ENCODE assay signal across 12 mouse cellular contexts in the genomic region with DNA sequence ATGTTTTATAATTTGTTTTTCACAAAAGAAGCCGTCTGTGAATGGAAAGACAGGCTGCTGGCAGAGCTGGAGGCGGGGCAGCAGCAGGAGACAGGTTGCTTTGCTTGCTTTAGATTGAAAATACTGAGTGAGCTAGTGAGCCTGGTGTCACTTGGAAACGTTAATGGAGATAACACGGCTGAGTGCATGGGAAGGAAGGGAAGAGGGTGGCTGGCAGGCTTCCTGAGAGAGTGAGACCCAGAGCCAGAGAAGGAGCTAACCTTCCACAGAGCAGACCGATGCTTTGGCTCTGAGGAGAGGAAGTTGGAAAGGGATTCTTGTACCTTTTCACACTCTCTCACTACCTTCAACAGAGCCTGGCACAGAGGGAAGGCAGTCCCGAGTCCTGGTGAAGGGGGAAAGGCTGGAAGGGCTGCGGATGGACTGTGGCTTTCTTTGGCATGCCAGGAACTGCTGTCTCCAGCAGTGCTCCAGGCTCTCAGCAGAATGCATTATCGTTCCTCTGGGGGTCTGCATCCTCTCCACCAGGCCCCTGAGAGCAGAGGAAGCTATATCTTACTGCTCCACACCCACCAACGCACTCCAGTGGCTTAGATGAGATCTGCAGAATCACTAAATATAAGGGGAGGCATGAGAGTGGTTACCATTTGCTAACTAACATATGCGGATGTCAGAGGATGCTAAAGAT. TPM values are rescaled to one million over a fixed set of nuclear protein-coding genes. Genes with fewer than 3 reads are reported as not detected.
DNase-seq lines count a peak whose midpoint lies in the region; ATAC-seq lines count a peak whose summit lies in the region.
"Had no signal": no experiment of that assay in that cellular context is flagged by ENCODE, and none has a peak within 500 bp of the region (broad histone marks: within the 10 kb centered on the region; RNA-seq: fewer than 3 reads in every experiment).

No protein-coding gene starts in this region.

- 30% methylated on average over 10 of the region's 10 CpGs for WGBS in lung, embryonic 16.5 days
- 20% methylated on average over 10 of the region's 10 CpGs for WGBS in heart, embryonic 12.5 days
- 42% methylated on average over 10 of the region's 10 CpGs for WGBS in limb, embryonic 15.5 days
- 47% methylated on average over 10 of the region's 10 CpGs for WGBS in kidney, embryonic 16.5 days

- H3K4me2 ChIP-seq in lung, embryonic 16.5 days (ENCODE audit: low read depth, low read length) = no peak overlapping the region
- H3K4me2 ChIP-seq in heart, embryonic 12.5 days = peak overlapping the region; percentile 21; the same call in 1 of the 2 replicates
- no peak overlapping the region for H3K4me2 ChIP-seq in limb, embryonic 15.5 days
- no peak overlapping the region for H3K4me2 ChIP-seq in kidney, embryonic 16.5 days (replicated peaks; ENCODE audit: low read depth, low read length)
- H3K4me2 ChIP-seq: embryonic facial prominence, embryonic 15.5 days had no signal

- no peaks in the 10 kb centered on the region for H3K36me3 ChIP-seq in lung, embryonic 16.5 days (ENCODE audit: control insufficient read depth, insufficient read depth, low read length)
- H3K36me3 ChIP-seq in heart, embryonic 12.5 days = peaks cover 62% of the 10 kb centered on the region
- 0 out of 2 replicates have a peak, but pooled peaks cover 8% of the 10 kb centered on the region for H3K36me3 ChIP-seq in limb, embryonic 15.5 days
- no peaks in the 10 kb centered on the region for H3K36me3 ChIP-seq in kidney, embryonic 16.5 days (ENCODE audit: insufficient read depth, low read length)
- H3K36me3 ChIP-seq: embryonic facial prominence, embryonic 15.5 days; G1E had no signal

- no peaks in the 10 kb centered on the region for H3K9me3 ChIP-seq in lung, embryonic 16.5 days (ENCODE audit: control insufficient read depth, low read length)
- H3K9me3 ChIP-seq in heart, embryonic 12.5 days (replicated peaks) = no peaks in the 10 kb centered on the region
- no peaks in the 10 kb centered on the region for H3K9me3 ChIP-seq in limb, embryonic 15.5 days
- no peaks in the 10 kb centered on the region for H3K9me3 ChIP-seq in kidney, embryonic 16.5 days (ENCODE audit: low read length)
- H3K9me3 ChIP-seq: embryonic facial prominence, embryonic 15.5 days; G1E had no signal

- H3K27me3 ChIP-seq in lung, embryonic 16.5 days (ENCODE audit: control insufficient read depth, insufficient read depth, low read depth, low read length) = no peaks in the 10 kb centered on the region
- H3K27me3 ChIP-seq in heart, embryonic 12.5 days (replicated peaks) = no peaks in the 10 kb centered on the region
- no peaks in the 10 kb centered on the region for H3K27me3 ChIP-seq in limb, embryonic 15.5 days
- H3K27me3 ChIP-seq in kidney, embryonic 16.5 days (ENCODE audit: insufficient read depth, low read length) = no peaks in the 10 kb centered on the region
- H3K27me3 ChIP-seq: embryonic facial prominence, embryonic 15.5 days had no signal

- no peak overlapping the region for H3K9ac ChIP-seq in lung, embryonic 16.5 days (ENCODE audit: low read length)
- no peak overlapping the region for H3K9ac ChIP-seq in heart, embryonic 12.5 days
- H3K9ac ChIP-seq in limb, embryonic 15.5 days = no peak overlapping the region
- H3K9ac ChIP-seq in kidney, embryonic 16.5 days (replicated peaks; ENCODE audit: low read length) = no peak overlapping the region
- H3K9ac ChIP-seq: embryonic facial prominence, embryonic 15.5 days had no signal

- peak; percentile 26; the same call in 1 of the 2 replicates for ATAC-seq in lung, embryonic 16.5 days (ENCODE audit: low read depth)
- peak; percentile 74 for ATAC-seq in heart, embryonic 12.5 days (ENCODE audit: insufficient number of reproducible peaks, low FRiP score)
- ATAC-seq in limb, embryonic 15.5 days (ENCODE audit: insufficient number of reproducible peaks, low FRiP score, low TSS enrichment, low read depth) = no peak
- no peak for ATAC-seq in kidney, embryonic 16.5 days (ENCODE audit: low FRiP score, low TSS enrichment)

- H3K27ac ChIP-seq in lung, embryonic 16.5 days (ENCODE audit: low read length) = no peak overlapping the region
- H3K27ac ChIP-seq in heart, embryonic 12.5 days (ENCODE audit: poor library complexity, severe bottlenecking) = peak overlapping the region; percentile 75
- peak overlapping the region; percentile 43 for H3K27ac ChIP-seq in limb, embryonic 15.5 days
- H3K27ac ChIP-seq in kidney, embryonic 16.5 days (ENCODE audit: low read length) = no peak overlapping the region
- H3K27ac ChIP-seq: embryonic facial prominence, embryonic 15.5 days had no signal

- H3K4me3 ChIP-seq in lung, embryonic 16.5 days (ENCODE audit: low read length) = no peak overlapping the region
- no peak overlapping the region for H3K4me3 ChIP-seq in heart, embryonic 12.5 days
- no peak overlapping the region for H3K4me3 ChIP-seq in limb, embryonic 15.5 days
- H3K4me3 ChIP-seq in kidney, embryonic 16.5 days (ENCODE audit: low read length) = no peak overlapping the region
- H3K4me3 ChIP-seq: embryonic facial prominence, embryonic 15.5 days had no signal

- peaks cover 4% of the 10 kb centered on the region; the same call in 1 of the 2 replicates for H3K4me1 ChIP-seq in lung, embryonic 16.5 days (replicated peaks; ENCODE audit: control insufficient read depth, insufficient read depth, low read length)
- H3K4me1 ChIP-seq in heart, embryonic 12.5 days (replicated peaks) = peaks cover 14% of the 10 kb centered on the region
- peaks cover 6% of the 10 kb centered on the region for H3K4me1 ChIP-seq in limb, embryonic 15.5 days
- no peaks in the 10 kb centered on the region for H3K4me1 ChIP-seq in kidney, embryonic 16.5 days (ENCODE audit: insufficient read depth, low read length)

- DNase-seq in lung, adult 18-20 months = no peak
- DNase-seq in cerebellum, postnatal 25 days = peak; percentile 77 to 82
- no peak for DNase-seq in liver
- no peak for DNase-seq in kidney, postnatal 14 days

RNA-seq across cellular contexts. Expression of a gene that starts 18.7 kb away (rescaled TPM):
- polyA plus RNA-seq in lung, embryonic 16.5 days (2015; fragmentation: Nextera tagmentation; extraction: Ambion mirVana) = 0.24 and 0.53 TPM in 2 replicates
- 0.04 and 0.10 TPM in 2 replicates for polyA plus RNA-seq in heart, embryonic 12.5 days (2016; fragmentation: Nextera tagmentation; extraction: Ambion mirVana)
- 0.04 and 0.12 TPM in 2 replicates for polyA plus RNA-seq in limb, embryonic 15.5 days (2015; fragmentation: Nextera tagmentation; extraction: Ambion mirVana)
- polyA plus RNA-seq in kidney, embryonic 16.5 days (2015; fragmentation: Nextera tagmentation; extraction: Ambion mirVana) = 0.06 TPM in 1 of 2 replicates, not detected in the other
- polyA plus RNA-seq: G1E; limb, embryonic 14.5 days; small intestine, adult 2 months had no signal

RNA-seq across cellular contexts. Expression of a gene that starts 29.5 kb away (rescaled TPM):
- 17.7 and 17.9 TPM in 2 replicates for polyA plus RNA-seq in lung, embryonic 16.5 days (2015; fragmentation: Nextera tagmentation; extraction: Ambion mirVana)
- 36.0 and 37.0 TPM in 2 replicates for polyA plus RNA-seq in heart, embryonic 12.5 days (2016; fragmentation: Nextera tagmentation; extraction: Ambion mirVana)
- polyA plus RNA-seq in limb, embryonic 15.5 days (2015; fragmentation: Nextera tagmentation; extraction: Ambion mirVana) = 7.2 and 8.0 TPM in 2 replicates
- 8.4 and 10.6 TPM in 2 replicates for polyA plus RNA-seq in kidney, embryonic 16.5 days (2015; fragmentation: Nextera tagmentation; extraction: Ambion mirVana)
- polyA plus RNA-seq: G1E had no signal

Comparison
In these comparisons a context has a peak if more than half of its experiments do, and no peak if none do; other contexts are left out.
1. ATAC-seq: peak in lung, embryonic 16.5 days (single experiment) and heart, embryonic 12.5 days (single experiment); none in limb, embryonic 15.5 days (single experiment) and kidney, embryonic 16.5 days (single experiment).
2. H3K27ac ChIP-seq: peak in heart, embryonic 12.5 days (single experiment) and limb, embryonic 15.5 days (single experiment); none in lung, embryonic 16.5 days (single experiment) and kidney, embryonic 16.5 days (single experiment).
3. DNase-seq: peak in cerebellum, postnatal 25 days (2 of 2); none in lung, adult 18-20 months (0 of 2), liver (single experiment) and kidney, postnatal 14 days (single experiment).